Mouse (Mus musculus): ENCODE data around the gene Arf3.

DNA sequence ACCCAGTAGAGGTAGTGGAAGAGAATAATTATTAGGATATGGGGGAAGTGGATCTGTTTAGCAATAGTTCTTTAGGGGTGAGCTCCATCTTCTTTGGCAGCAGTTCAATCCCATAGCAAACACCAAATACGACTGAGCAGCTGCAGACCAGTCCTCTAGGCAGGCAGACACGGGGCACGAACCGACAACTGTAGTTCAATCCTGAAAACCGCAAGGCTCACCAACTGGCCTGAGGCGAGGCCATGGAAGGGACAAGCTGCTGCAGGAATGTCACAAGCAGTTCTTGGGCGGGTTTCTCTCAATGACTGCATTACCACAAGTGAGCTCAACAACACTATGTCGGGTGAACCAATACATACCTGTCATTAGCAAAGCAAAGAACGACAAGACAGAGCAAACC, 58.7 kb downstream of the Arf3 start:
- TF ChIP-seq E2F4 (IDR thresholded peaks at IDR 0.05; ENCODE audit: insufficient read depth), result no peak
- TF ChIP-seq TCF3 (IDR thresholded peaks at IDR 0.05; ENCODE audit: insufficient read length, low read depth), result no peak
- no peak for TF ChIP-seq TCF12 (IDR thresholded peaks at IDR 0.05; ENCODE audit: insufficient read depth, poor library complexity, severe bottlenecking)
- TF ChIP-seq POLR2A (IDR thresholded peaks at IDR 0.05; ENCODE audit: insufficient read length, low read depth), result no peak
- TF ChIP-seq USF1 (IDR thresholded peaks at IDR 0.05; ENCODE audit: low read depth), result no peak
